Mouse (Mus musculus) R1 (cell line): ENCODE results near the gene Prss53.
"Not testable (repeated sequence)": the region's sequence is repeated elsewhere in the genome, so short reads cannot be mapped to it uniquely, and the experiment has no call there.

ENCODE experiments used
- DNase-seq: peaks from one replicate; pipeline ENCODE4 v3.0.0-alpha.2; 2018; ENCODE audit warnings: low read depth, low spot score

The Prss53 gene

GRCm38 (mm10) chr7:127875627-127876001 is 15.2 kb downstream of the Prss53 start:
- DNase-seq = peak; percentile 91

- no peak for DNase-seq
These were observed 15.8 kb downstream of the Prss53 start for GRCm38 (mm10) chr7:127874812-127875626.

- DNase-seq = peak; percentile 76
These were observed 20.5 kb downstream of the Prss53 start for GRCm38 (mm10) chr7:127870136-127870821.

GRCm38 (mm10) chr7:127869149-127869810 is 21.5 kb downstream of the Prss53 start:
- no peak for DNase-seq

GRCm38 (mm10) chr7:127867641-127868040 is 23.1 kb downstream of the Prss53 start:
- DNase-seq = peak; percentile 33

GRCm38 (mm10) chr7:127866434-127866833 is 24.3 kb downstream of the Prss53 start:
- DNase-seq = peak; percentile 37

- DNase-seq = no peak
These were observed 32.5 kb downstream of the Prss53 start for GRCm38 (mm10) chr7:127858258-127858657.

- DNase-seq = peak; percentile 43
These were observed 39.9 kb downstream of the Prss53 start for GRCm38 (mm10) chr7:127850906-127851305.

GRCm38 (mm10) chr7:127849973-127850875 is 40.5 kb downstream of the Prss53 start:
- no peak for DNase-seq

- peak; percentile 91 for DNase-seq
These were observed 48.6 kb downstream of the Prss53 start for GRCm38 (mm10) chr7:127842001-127842718.

GRCm38 (mm10) chr7:127841340-127842000 is 49.3 kb downstream of the Prss53 start:
- DNase-seq = peak; percentile 92

GRCm38 (mm10) chr7:127840886-127841285 is 49.9 kb downstream of the Prss53 start:
- DNase-seq = no peak

- DNase-seq = not testable (repeated sequence)
These were observed 50.7 kb downstream of the Prss53 start for GRCm38 (mm10) chr7:127840031-127840430.

GRCm38 (mm10) chr7:127837878-127838277 is 52.9 kb downstream of the Prss53 start:
- DNase-seq = peak; percentile 41

- no peak for DNase-seq
These were observed 53.3 kb downstream of the Prss53 start for GRCm38 (mm10) chr7:127837473-127837872.
